Mouse (Mus musculus) megakaryocyte, embryonic 14.5 days (primary cell): ENCODE data around the gene Fam19a5. TPM values are rescaled to one million over a fixed set of nuclear protein-coding genes. Genes with fewer than 3 reads are reported as not detected.

ENCODE experiments used
- H3K27me3 ChIP-seq: replicated peaks from 2 replicates; pipeline ENCODE3; 2012; ENCODE audit warnings: inconsistent platforms
- H3K36me3 ChIP-seq: replicated peaks from 2 replicates; pipeline ENCODE3; 2012; ENCODE audit warnings: low read length, inconsistent platforms, mixed read lengths
- H3K4me1 ChIP-seq: 2 replicates; pipeline ENCODE4 v1.6.1; 2012; ENCODE audit warnings: inconsistent platforms
- H3K4me3 ChIP-seq: replicated peaks from 2 replicates; pipeline ENCODE3; 2012; ENCODE audit warnings: moderate library complexity, mild to moderate bottlenecking, inconsistent platforms
- H3K9me3 ChIP-seq: 2 replicates; pipeline ENCODE4 v1.6.1; 2012; ENCODE audit warnings: inconsistent platforms
- FLI1 ChIP-seq: IDR thresholded peaks from 2 replicates; pipeline ENCODE4 v1.6.1; 2012; ENCODE audit warnings: low read length, inconsistent platforms, mixed read lengths
- GATA1 ChIP-seq: IDR thresholded peaks from 3 replicates; pipeline ENCODE4 v1.6.1; 2012; ENCODE audit warnings: mixed read lengths, low read length, inconsistent platforms, borderline replicate concordance
- polyA plus RNA-seq: library from polyadenylated mRNA; stranded (reverse); fragments of >175 nt; gene quantifications from 2 replicates; pipeline ENCODE4 v1.2.3, GENCODE M21; 2012; ENCODE audit warnings: low replicate concordance; ENCODE audit not compliant: insufficient read depth

Fam19a5 gene
- polyA plus RNA-seq, 1 experiment: 0.08 TPM

DNA sequence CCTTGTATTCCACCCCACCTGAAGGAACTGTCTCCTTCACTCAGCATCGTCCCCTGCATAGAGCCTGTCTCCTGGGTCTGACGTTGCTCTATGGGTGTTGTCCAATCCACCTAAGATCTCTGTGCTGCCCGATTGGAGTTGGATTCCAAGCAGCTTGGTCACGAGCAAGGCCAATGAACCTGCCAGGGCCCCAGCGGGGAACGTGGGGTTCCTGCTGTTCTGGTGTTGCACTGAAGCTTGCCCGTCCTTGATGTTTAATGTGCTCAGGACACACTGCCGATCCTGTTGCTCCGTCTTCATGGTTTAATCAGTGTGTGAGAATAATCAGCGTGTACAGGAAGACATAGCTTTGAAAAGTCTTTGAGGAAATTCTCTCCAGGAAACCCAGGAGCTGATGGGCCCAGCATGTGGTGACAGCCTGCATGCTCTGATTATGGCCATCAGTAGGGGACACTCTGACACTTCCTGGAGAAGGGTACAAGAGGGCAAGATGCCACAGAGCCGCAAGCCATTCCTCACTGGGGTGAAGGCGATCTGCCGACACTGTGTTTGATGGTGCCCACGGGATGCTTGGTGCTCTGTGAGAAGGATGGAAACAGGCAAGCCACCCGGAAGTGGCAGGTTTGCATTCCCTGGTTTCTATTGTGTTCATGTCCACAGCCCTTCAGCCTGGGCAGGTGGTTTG is 147.3 kb downstream of the Fam19a5 start:
- TF ChIP-seq GATA1: no peak
- TF ChIP-seq FLI1: no peak
- Histone ChIP-seq H3K9me3 (peaks cover 65% of the 10 kb centered on the region), H3K4me1 (no peaks in the 10 kb centered on the region), H3K4me3 (no peak overlapping the region), H3K36me3 (no peaks in the 10 kb centered on the region), H3K27me3 (no peaks in the 10 kb centered on the region)

DNA sequence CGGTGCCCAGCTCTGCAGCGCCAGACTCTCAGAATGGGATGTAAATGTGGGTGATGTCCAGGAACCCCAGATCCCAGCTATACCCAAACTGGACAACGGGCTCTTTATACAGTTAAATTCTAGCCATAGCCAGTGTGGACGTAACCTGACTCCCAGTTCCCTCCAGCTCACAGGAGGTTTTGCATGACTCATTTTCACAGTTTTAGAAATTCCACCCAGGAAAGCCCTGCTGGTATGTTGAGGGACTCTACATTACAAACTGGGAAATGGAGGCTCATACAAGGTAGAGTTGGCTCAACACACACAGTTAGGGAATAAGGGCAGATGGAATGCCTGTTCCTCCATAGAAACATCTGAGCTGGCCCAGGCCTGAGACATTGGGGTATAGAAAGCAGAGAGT is 147.9 kb downstream of the Fam19a5 start:
- Histone ChIP-seq H3K27me3 (no peaks in the 10 kb centered on the region), H3K9me3 (peaks cover 65% of the 10 kb centered on the region), H3K4me1 (no peaks in the 10 kb centered on the region), H3K4me3 (no peak overlapping the region), H3K36me3 (no peaks in the 10 kb centered on the region)
- no peak for TF ChIP-seq FLI1
- no peak for TF ChIP-seq GATA1

DNA sequence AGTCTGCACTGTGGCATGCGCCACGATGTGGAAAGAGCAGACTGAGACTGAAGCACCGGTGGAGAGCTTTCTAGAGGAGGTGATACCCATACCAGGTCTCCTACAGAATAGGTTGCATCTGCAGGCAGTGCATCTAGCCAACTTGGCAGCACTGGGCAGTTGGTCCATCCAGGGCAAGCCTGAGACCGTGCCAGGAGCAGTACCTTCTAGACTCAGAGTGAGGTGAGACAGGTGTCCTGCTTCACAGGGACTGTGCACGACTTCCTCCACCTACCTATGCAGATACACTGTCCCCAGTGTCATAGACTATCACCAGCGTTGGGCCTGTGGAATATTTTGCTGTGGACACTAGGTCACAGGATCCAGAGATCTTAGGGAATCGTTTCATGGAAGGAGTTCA is 148.3 kb downstream of the Fam19a5 start:
- no peaks in the 10 kb centered on the region for H3K36me3 ChIP-seq
- H3K4me3 ChIP-seq: peak overlapping the region; percentile 54
- TF ChIP-seq FLI1: no peak
- TF ChIP-seq GATA1: no peak
- no peaks in the 10 kb centered on the region for H3K4me1 ChIP-seq
- H3K27me3 ChIP-seq: no peaks in the 10 kb centered on the region
- H3K9me3 ChIP-seq: peaks cover 68% of the 10 kb centered on the region

DNA sequence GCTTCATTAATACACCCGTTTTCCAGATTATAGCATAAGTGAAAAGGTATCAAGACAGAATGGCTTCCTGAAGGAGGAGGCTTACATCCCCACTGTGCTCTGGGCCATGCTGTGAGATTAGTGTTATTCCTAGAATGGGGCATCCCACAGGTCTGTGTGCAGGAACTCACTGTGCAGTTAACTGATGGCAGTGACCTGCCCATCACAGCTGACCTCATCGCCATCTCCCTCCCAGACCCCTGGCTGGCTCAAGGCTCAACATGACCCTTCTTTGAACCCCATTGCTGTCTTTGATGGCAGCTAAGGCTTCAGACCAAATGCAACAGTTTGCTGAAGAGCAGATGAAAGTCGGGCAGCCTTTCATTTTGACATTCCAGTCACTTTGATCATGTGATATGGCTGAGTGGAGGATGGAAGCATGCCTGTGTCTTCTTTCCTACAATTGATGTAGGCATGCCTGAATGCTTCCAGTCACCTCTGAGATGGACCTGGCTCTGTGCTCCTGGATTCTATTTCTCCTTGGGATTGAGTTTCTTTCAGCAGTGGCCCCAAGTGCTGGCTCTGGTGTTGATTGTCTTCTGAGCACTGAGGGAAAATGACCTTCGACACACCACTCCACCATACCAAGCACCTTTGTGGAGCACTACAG is 148.9 kb downstream of the Fam19a5 start:
- TF ChIP-seq FLI1 (no peak), GATA1 (no peak)
- Histone ChIP-seq H3K4me3 (peak overlapping the region; percentile 8), H3K36me3 (no peaks in the 10 kb centered on the region), H3K9me3 (peaks cover 70% of the 10 kb centered on the region), H3K27me3 (no peaks in the 10 kb centered on the region), H3K4me1 (no peaks in the 10 kb centered on the region)

DNA sequence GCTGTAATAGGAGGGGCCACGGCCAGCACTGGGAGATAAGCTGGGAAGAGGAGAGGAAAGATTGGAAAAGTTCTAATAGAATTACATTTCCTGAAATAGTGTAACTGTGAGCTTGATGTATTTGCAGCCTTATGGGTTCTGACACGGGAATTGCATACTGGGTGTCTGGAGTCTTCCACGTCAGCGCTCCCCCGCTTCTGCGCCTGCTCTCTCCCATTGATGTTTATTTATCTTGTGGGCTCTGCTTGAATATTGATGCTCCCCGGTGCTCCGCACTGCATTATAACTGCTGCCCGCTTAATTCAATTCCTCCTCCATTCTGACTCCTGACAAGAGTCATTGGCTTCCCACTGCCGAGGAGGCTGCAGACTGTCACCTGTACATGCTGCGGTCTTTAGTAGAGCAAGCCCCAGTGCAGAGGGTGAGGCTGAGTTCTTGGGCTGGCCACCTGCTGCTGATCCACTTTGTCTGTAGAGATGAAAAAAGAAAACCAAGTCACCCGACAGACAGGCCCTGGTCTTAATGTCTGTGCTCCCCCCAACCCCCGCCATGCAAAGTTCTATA is 153.4 kb downstream of the Fam19a5 start:
- Histone ChIP-seq H3K4me1 (no peaks in the 10 kb centered on the region), H3K4me3 (no peak overlapping the region), H3K27me3 (no peaks in the 10 kb centered on the region), H3K36me3 (no peaks in the 10 kb centered on the region), H3K9me3 (peaks cover 85% of the 10 kb centered on the region)
- TF ChIP-seq FLI1 (no peak), GATA1 (no peak)

DNA sequence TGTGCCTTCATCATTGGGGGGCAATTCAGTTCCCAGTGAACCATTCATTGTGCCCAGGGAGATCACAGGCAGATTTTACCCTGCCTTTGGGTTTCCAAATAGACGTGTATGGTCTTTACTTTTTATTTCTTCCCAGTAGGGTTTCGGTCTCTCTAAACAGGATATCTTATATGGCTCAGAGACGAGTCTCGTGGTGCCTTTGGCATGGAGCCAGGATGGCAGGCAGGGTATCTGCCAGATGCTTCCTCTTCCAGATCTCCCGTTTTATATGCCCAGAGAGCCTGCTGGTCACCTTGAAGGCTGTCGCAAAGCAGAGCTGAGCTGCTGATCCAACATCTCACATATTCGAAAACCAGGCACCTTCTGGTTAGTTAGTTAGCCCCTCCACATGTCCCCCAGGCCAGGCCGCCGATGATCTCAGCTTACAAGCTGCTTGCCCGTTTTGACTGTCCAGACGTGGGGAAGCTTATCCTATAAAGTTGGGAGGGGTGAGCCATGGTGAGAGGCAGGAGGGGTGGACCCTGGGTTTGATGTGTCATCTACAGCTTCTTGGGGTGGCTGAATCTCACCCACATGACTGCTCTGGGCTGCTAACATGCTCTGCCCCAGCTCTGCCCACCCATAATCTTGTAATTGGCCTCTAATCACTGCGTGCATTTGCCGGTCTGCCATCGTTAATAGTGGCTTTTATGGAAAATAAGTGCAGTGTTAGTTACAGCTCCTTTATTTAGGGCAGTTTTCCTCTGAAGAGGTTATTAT is 154.6 kb downstream of the Fam19a5 start:
- Histone ChIP-seq H3K9me3 (peaks cover 85% of the 10 kb centered on the region), H3K27me3 (no peaks in the 10 kb centered on the region), H3K4me1 (no peaks in the 10 kb centered on the region), H3K4me3 (no peak overlapping the region), H3K36me3 (no peaks in the 10 kb centered on the region)
- TF ChIP-seq GATA1 (no peak), FLI1 (no peak)

DNA sequence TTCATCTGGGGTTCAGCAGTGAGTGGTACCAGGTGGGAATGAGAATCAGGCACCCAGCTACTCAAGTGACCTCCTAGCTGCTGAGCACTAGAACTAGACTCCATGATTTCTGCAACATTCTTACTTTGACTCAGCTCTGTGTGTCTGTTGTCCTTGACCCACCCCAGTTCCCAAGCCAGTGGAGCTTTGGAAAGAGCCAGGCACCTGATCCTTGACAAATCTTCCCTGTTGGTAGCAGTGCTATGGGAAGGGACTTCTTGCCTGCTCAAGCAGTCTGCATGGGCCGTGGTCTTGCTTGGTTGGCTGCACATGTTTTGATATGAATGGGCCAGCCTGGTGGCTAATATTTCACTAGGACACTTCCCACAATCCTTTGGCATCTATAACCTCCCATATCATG is 158.7 kb downstream of the Fam19a5 start:
- no peaks in the 10 kb centered on the region for H3K27me3 ChIP-seq
- peaks cover 90% of the 10 kb centered on the region for H3K9me3 ChIP-seq
- no peaks in the 10 kb centered on the region for H3K36me3 ChIP-seq
- H3K4me1 ChIP-seq: no peaks in the 10 kb centered on the region
- H3K4me3 ChIP-seq: no peak overlapping the region
- TF ChIP-seq FLI1: no peak
- TF ChIP-seq GATA1: no peak

DNA sequence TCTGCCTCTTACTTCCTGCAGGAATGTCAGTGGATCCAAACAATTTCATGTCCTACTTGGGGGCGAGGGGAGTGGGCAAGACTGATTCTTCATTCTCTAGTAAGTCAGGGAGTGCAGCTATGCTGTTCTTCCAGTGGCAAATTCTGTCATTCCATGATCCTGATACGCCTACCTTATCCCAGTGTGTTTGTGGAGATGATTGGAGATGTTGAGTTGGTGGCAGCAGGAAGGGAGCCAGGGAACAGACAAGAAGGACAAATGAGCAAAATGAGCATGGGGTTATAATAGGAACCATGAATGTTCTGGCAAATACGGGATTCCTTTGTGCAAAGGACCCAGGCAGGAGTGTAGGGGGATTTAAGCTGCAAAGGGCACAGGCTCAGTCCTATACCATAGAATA is 159.2 kb downstream of the Fam19a5 start:
- Histone ChIP-seq H3K36me3 (no peaks in the 10 kb centered on the region), H3K4me1 (no peaks in the 10 kb centered on the region), H3K9me3 (peaks cover 87% of the 10 kb centered on the region), H3K4me3 (no peak overlapping the region), H3K27me3 (no peaks in the 10 kb centered on the region)
- TF ChIP-seq GATA1: no peak
- no peak for TF ChIP-seq FLI1

DNA sequence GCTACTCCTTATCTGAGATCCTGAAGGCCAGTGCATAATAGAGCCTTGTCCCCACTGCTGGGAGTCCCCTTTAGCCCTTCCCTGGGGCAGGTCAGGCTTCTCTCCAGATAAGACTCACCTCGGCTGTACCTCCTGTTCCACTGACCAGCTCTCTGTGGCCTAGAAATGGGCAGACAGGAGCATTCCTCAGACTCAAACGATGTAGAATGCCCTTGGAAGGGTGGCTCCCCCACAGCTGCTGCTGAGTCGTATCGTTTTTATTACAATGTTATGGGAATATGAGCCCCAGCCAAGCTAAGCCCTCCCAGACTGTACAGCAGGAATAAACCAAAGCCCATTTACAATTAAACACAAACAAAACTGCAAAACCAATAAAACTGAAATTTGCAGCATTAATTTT is 167.7 kb downstream of the Fam19a5 start:
- Histone ChIP-seq H3K27me3 (no peaks in the 10 kb centered on the region), H3K36me3 (no peaks in the 10 kb centered on the region), H3K4me3 (no peak overlapping the region), H3K4me1 (no peaks in the 10 kb centered on the region), H3K9me3 (peaks cover 69% of the 10 kb centered on the region)
- TF ChIP-seq GATA1 (no peak), FLI1 (no peak)

DNA sequence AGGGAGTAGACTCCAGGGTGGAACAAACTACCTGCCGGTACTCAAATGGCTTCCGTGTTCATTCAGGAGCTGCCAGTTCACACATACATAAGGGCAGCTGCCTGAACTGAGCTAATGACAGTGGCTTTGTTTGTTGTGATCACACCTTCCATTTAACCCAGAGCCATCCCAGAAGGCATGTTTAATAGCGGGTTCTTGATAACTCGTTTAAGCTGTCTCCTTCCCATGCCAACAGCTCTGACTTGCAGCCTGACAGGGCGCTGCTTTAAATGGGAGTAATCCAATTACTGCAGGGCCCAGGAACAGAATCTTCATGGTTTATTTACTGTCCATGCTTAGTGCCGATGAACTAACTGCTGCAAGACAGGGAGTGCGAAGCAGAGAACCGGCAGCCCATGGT is 168.1 kb downstream of the Fam19a5 start:
- no peaks in the 10 kb centered on the region for H3K4me1 ChIP-seq
- no peak overlapping the region for H3K4me3 ChIP-seq
- no peaks in the 10 kb centered on the region for H3K27me3 ChIP-seq
- no peaks in the 10 kb centered on the region for H3K36me3 ChIP-seq
- TF ChIP-seq GATA1 (no peak), FLI1 (no peak)
- peaks cover 71% of the 10 kb centered on the region for H3K9me3 ChIP-seq
